Mouse (Mus musculus): Measurements from ENCODE around the gene Tex36. TPM values are rescaled to one million over a fixed set of nuclear protein-coding genes. Genes with fewer than 3 reads are reported as not detected.

The Tex36 gene
- total RNA-seq, 4 experiments from 2014 or later: not detected

GRCm38 (mm10) chr7:133600558-133600957 is 1.4 kb downstream of the Tex36 start:
- no peak for DNase-seq (ENCODE audit: low spot score in 2 of 2)

- no peak for DNase-seq (ENCODE audit: low spot score in 2 of 2)
Observed at GRCm38 (mm10) chr7:133591750-133592149, 10.2 kb downstream of the Tex36 start.

DNA sequence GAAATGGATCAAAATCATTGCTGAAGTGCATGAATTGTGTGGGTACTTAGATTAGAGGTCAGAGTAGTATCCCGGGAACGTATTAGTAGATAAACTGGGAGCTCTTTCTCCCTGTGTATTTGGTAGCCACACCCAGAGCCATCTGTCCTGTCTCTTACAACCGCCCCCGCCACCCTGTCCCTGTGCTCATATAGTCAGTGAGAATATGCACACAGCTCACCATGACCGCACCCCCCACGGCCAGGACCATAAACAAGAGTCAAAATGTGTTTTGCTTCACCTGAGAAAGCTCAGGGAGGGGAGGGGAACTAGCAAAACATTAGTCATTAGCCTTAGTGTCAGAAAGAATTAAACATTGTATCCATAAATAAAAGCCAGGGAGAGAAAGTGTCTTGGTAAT is 18.7 kb downstream of the Tex36 start:
- DNase-seq (ENCODE audit: low spot score in 2 of 2): no peak

DNA sequence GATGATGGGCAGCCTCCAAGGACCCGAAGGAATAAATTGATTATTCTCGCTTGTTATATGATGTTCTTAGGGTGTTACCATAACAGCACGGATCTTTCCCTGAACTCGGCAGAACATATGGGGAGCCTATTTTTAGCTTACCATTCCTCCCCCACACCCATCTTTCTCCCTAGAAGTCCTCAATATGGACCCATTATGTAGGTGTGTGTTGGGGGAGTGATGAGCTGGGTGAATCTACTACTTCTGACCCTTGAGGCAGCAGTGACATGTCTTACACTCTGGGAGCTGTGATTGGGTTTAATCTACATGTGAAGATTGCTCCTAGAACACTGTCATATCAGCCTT is 21.7 kb downstream of the Tex36 start:
- DNase-seq (ENCODE audit: low spot score in 2 of 2): no peak

DNA sequence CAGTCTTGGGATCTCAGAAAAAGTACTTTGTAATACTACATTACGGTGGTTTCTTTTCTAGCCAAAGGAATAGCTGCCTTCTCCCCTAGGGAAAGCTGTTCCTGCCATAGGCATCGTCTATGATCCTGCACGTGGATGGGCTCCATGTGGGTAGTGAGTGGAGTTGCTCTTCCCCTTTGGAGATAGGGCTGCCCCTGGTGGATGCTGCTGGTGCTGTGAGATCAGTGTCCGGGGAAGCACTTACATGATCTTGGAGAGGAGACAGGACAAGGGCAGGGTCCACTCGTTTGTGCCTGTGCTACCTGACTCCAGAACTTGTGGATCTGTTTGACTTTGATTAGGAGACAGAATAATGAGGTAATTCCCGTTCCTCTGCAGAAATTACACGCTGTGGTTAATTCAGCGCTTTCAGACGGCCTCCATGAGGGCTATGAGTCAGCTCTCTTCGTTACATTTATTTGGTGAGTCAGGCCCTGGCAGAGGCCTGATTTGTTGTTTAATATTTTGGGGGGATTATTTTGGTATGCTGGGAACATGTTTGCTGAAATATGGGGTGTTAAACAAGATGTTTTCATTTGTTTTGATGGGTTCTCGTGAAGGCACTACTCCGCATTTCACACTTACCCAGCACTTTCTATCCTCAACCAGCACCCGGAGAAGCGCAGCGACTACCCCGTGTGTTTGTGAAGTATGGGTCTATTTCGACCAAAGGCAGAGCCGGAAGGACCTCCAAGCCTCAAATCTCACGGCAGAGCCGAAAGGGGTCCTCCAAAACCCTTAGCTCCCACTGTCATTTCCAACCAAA is 22.3 kb downstream of the Tex36 start:
- DNase-seq (ENCODE audit: low spot score in 2 of 2): no peak

- no peak for DNase-seq (ENCODE audit: low spot score in 2 of 2)
Observed at GRCm38 (mm10) chr7:133576825-133577224, 25.1 kb downstream of the Tex36 start.

DNA sequence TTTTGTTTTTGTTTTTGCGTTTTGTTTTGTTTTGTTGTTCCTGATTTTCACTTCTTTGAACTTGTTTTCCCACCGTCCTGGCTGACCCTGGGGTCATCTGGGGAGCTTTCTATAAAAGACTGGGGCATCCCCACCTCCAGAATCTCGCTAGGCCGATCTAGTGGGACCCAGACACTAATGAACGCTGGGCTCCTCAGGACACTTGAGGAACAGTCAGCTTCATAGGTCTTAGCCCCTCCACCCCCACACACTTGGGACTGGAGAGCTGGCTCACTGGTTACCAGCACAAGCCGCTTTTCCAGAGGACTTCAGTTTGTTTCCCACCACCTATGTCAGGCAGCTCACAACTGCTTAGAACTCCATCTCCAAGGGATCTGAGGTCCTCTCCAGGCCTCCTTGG is 25.7 kb downstream of the Tex36 start:
- DNase-seq (ENCODE audit: low spot score in 2 of 2): no peak

DNA sequence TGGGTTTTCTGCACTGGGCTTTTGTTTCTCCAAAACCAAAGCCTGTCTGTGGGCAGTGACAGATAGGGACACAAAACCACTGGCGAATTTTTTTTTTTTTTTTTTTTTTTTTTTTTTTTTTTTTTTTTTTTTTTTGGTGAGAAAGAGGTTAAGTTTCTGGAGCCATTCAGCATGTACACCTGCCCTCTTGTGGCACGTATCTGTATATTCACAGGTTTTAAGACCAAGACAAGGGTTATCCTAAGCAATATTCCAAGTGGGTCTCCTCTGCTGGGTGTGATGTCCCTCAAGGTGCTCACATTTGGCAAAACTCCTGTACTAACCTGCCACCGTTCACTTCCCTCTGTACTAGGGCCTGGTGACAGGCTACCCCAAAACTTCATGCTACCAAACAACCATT is 30.0 kb downstream of the Tex36 start:
- DNase-seq (ENCODE audit: low spot score in 2 of 2): no peak

DNA sequence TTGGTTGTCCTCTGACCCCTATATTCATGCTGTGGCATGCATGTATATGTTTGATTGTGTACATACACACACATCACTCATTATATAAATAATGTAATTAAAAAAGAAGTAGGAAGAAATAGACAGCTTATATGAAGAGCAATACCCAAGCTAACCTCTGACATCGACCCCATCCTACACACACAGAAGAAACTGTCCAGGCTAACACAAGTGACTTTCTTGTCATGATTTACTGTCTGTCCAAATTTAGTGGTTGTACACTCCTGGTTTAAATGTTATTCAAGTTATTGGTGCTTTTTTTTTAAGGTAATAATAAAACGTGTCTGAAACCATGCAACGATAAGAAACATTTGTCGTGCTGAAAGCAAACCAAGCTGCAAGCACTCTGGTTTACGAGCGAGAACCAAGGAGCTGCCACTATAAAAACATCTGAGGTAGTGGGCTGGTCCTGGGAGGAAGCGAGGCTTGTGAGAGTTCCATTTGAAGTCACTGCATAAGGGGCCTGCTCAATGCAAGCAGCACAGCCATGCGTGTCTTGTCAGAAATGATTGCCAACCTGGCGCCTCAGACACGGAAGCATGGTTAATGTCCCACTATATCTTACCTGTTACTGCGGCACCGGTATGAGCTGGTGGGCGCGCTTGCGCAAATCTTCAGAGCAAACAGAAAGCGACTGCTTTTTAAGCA is 32.6 kb downstream of the Tex36 start:
- no peak for DNase-seq (ENCODE audit: low spot score in 2 of 2)

GRCm38 (mm10) chr7:133564600-133564999 is 37.4 kb downstream of the Tex36 start:
- DNase-seq (ENCODE audit: low spot score in 2 of 2): no peak

DNA sequence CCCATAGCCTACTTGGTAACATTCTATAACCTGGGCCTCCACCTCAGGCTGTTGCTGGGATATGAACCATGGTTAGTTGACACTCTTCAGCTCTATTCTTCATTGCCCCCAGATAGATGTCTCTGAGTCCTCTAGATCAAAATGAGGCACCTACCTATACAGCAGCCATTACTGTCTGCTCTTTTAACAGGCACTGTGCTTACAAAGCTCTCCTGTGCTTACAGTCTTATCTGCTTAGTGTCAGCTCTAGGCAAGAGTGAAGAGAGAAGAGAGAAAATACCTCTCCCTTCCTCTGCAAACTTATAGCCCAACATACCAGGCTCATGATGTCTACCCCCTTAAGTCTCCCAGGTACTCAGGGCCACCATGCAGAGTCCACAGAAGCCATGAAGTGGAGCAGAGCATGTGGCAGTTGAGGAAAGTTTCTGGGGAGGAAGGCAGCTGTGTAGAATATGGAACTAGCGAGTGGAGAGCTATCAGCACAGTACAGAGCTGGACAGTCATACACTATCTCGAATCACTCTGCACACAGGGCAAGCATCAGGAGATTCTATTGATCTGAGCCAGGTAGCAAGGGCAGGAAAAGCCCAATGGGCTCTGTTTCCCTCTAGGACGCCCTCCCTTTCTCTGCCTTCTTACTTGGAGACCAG is 38.7 kb downstream of the Tex36 start:
- no peak for DNase-seq (ENCODE audit: low spot score in 2 of 2)

- no peak for DNase-seq (ENCODE audit: low spot score in 2 of 2)
Observed at GRCm38 (mm10) chr7:133555786-133556492, 46.0 kb downstream of the Tex36 start.

DNA sequence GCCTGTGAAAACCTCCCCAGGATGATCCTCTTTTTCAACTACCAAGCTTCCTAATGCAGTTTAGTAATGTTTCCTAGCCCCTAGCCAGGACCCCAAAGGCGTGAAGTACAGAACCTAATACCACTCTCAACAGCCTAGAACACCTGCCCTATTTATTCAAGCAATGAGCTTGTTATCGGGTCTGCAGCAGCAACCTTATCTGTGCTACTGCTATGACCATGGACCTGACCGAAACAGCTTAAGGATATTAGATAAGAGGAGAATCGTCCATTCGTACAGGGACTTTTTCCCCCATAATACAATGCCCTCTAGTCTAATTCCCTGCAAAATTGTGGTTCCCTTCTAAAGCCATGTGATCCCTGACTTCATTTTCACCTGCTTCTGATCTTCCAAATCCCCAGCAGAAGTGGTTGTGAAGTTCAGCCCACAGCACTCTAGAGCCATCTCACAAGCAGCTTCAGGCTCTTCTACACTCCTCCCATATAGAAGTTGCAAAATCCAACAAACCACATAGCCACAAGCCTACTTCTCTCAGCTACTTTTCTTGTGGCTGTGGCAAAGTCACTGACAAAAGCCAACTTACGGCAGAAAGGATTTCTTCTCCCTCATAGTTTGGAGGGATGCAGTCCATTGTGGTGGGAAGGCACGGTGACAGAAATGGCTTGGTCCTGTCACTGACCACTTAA is 49.5 kb downstream of the Tex36 start:
- DNase-seq (ENCODE audit: low spot score in 2 of 2): no peak

DNA sequence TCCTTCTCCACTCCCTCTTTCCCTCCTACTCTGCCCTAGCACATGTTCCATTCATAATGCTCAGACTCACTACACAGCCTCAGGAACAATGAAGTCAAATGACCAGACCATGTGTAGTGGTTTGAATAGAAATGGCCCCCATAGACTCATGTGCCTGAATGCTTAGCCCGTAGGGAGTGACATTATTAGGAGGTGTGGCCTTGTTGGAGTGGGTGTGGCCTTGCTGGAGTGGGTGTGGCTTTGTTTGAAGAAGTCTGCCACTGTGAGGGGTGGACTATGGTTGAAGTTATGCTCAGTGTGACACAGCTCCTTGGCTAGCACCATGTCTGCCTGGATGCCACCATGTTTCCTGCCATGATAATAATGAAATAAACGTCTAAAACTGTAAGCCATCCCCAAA is 51.0 kb downstream of the Tex36 start:
- DNase-seq (ENCODE audit: low spot score in 2 of 2): no peak

DNA sequence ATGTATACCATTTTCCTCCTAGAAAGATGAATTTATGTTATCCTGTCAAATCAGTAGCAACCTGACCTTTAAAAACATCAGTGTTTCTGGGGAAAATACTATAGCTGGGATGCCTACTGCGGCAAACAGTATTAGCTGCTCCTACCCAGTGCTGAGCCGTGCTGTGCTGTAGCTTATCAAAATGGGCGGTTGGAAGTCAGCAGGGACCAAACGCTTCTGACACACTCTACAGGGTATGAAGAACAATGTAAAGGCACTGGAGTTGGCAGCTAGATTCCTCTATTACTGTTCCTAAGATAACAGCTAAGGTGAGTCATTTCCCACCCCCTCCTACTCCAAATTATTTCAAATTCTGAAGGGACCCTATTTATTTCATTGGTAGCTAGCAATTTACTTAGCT is 53.5 kb downstream of the Tex36 start:
- DNase-seq (ENCODE audit: low spot score in 2 of 2): no peak

DNA sequence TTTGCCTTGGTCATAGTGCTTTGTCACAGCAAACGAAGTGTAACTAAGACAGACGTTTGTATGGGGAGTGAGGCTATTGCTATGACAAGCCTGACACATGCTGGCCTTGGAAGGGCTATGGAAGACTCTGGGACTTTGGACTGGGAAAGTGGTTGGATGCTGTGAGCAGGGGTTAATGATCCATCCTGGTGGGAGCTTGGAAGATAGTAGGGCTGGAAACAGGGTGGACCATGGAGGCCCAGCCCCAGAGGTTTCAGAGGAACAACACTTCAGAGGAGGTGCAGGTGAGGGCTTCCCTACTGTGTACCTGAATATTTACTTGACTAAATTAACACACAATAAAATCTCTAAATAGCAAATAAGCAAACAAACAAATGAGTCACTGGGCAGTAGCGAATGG is 56.3 kb downstream of the Tex36 start:
- DNase-seq (ENCODE audit: low spot score in 2 of 2): no peak

DNA sequence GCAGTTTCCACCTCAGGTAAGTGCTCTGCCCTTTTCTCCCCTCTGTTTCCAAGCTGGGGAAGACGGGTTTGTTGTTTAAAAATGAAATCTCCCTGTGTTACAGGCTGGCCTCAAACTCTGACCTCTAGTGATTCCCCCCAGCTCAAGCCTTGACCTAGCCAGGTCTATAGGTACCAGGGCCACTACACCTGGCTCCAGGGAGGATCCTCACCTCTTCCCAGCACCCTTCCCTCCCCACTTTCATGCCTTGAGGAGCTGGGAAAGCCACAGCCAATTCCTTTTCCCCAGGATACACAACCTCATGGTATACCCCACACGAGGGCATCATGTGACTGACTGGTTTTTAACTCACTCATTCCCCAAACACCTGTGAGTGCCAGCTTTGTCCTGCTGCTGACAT is 57.0 kb downstream of the Tex36 start:
- DNase-seq (ENCODE audit: low spot score in 2 of 2): no peak

DNA sequence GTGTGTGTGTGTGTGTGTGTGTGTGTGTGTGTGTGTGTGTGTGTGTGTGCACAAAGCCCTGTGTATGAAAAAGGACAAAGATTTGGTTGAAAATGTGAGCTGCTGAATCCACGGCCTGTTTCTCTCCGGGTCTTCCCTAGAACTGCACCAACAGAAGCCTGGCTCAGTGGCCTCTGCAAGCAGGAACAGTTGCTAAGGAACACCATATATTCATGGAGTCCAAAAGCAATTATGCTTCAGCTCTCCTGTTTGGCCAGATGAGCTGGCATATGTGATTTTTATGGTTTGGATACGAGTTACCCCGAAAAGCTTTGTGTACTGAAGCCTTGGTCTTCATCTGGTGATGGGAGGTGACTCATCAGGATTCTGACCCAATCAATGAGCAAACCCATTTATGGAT is 58.8 kb downstream of the Tex36 start:
- DNase-seq (ENCODE audit: low spot score in 2 of 2): no peak

- DNase-seq (ENCODE audit: low spot score in 2 of 2): no peak
Observed at GRCm38 (mm10) chr7:133537366-133537765, 64.6 kb downstream of the Tex36 start.

All from gastrocnemius, adult 8-10 months (tissue).